Mouse (Mus musculus) intestine, postnatal 0 days (tissue): ENCODE data around the gene Zfp213. TPM values are rescaled to one million over a fixed set of nuclear protein-coding genes. Genes with fewer than 3 reads are reported as not detected.

Experiments used
- ATAC-seq: fragments of 200-750 bp; cut with Nextera tagmentation; 2 replicates; pipeline ENCODE4 v1.8.0; 2017; ENCODE audit warnings: mild to moderate bottlenecking, moderate TSS enrichment, moderate library complexity
- H3K27ac ChIP-seq: fragments of 300-500 bp; sonication (generic); 2 replicates; pipeline ENCODE4 v1.5.1; 2014; ENCODE audit warnings: mild to moderate bottlenecking, low read depth, low read length, moderate library complexity
- H3K27me3 ChIP-seq: fragments of 300-500 bp; sonication (generic); replicated peaks from 2 replicates; pipeline ENCODE4 v1.6.1; 2014; ENCODE audit warnings: low read length, mixed read lengths; ENCODE audit not compliant: control insufficient read depth, insufficient read depth
- H3K36me3 ChIP-seq: fragments of 300-500 bp; sonication (generic); 2 replicates; pipeline ENCODE4 v1.6.1; 2014; ENCODE audit warnings: mild to moderate bottlenecking, moderate library complexity; ENCODE audit not compliant: control insufficient read depth, insufficient read depth
- H3K4me1 ChIP-seq: fragments of 300-500 bp; sonication (generic); replicated peaks from 2 replicates; pipeline ENCODE4 v1.6.1; 2014; ENCODE audit warnings: antibody characterized with exemption, low read length, mixed read lengths; ENCODE audit not compliant: control insufficient read depth, insufficient read depth
- H3K4me2 ChIP-seq: fragments of 300-500 bp; sonication (generic); replicated peaks from 2 replicates; pipeline ENCODE4 v1.6.1; 2014; ENCODE audit warnings: low read depth, mild to moderate bottlenecking, moderate library complexity
- H3K4me3 ChIP-seq: fragments of 300-500 bp; sonication (generic); 2 replicates; pipeline ENCODE4 v1.5.1; 2014; ENCODE audit warnings: low read depth, low read length
- H3K9ac ChIP-seq: fragments of 300-500 bp; sonication (generic); 2 replicates; pipeline ENCODE4 v1.6.1; 2014; ENCODE audit warnings: mild to moderate bottlenecking, low read depth, low read length
- H3K9me3 ChIP-seq: fragments of 300-500 bp; sonication (generic); 2 replicates; pipeline ENCODE4 v1.6.1; 2016; ENCODE audit warnings: mixed run types; ENCODE audit not compliant: control insufficient read depth
- CTCF ChIP-seq: sonication (generic); IDR thresholded peaks from 2 replicates; pipeline ENCODE4 v1.5.1; 2016; ENCODE audit warnings: low read depth, mild to moderate bottlenecking, control low read depth, antibody characterized with exemption, moderate library complexity
- WGBS: fragments of 180-500 bp; shearing (Covaris S2); extraction: QIAGEN DNeasy Blood & Tissue Kit; methylation state at CpG from one replicate; pipeline ENCODE4 v1.1.7; 2014; 5-methylcytosine and 5-hydroxymethylcytosine counted together
- polyA plus RNA-seq: library from polyadenylated mRNA; unstranded; fragments of >200 nt; fragmentation: Nextera tagmentation; extraction: Ambion mirVana; gene quantifications from 2 replicates; pipeline ENCODE4 v1.2.1, GENCODE M21; 2015

Gene Zfp213
- polyA plus RNA-seq, 1 experiment from 2014 or later: 8.1 TPM

- Histone ChIP-seq H3K27ac (no peak overlapping the region), H3K4me3 (no peak overlapping the region), H3K4me1 (no peaks in the 10 kb centered on the region), H3K9ac (no peak overlapping the region), H3K36me3 (no peaks in the 10 kb centered on the region), H3K27me3 (no peaks in the 10 kb centered on the region), H3K4me2 (no peak overlapping the region), H3K9me3 (no peaks in the 10 kb centered on the region)
- 70% methylated on average over 2 of the region's 2 CpGs for WGBS
- no peak for TF ChIP-seq CTCF
- ATAC-seq: peak; percentile 33; the same call in 1 of the 2 replicates
Observed at GRCm38 (mm10) chr17:23518701-23519423, 45.2 kb downstream of the Zfp213 start.

Other genes starting within 250 kb of the Zfp213 start
- not detected in 2 replicates for gene Vmn2r115, start 220.5 kb downstream of the Zfp213 start, polyA plus RNA-seq
- not detected in 2 replicates for gene Vmn2r116, start 179.6 kb downstream of the Zfp213 start, polyA plus RNA-seq
- gene Vmn2r117, start 84.5 kb downstream of the Zfp213 start, polyA plus RNA-seq: not detected in 2 replicates
- 3.1 and 3.4 TPM in 2 replicates for gene Zfp13, start 35.2 kb upstream of the Zfp213 start, polyA plus RNA-seq
- gene Zscan10, start 36.6 kb upstream of the Zfp213 start, polyA plus RNA-seq: not detected in 2 replicates
- 0.13 and 0.16 TPM in 2 replicates for gene Mmp25, start 81.0 kb upstream of the Zfp213 start, polyA plus RNA-seq
- 7.8 and 8.5 TPM in 2 replicates for gene Bicdl2, start 96.3 kb upstream of the Zfp213 start, polyA plus RNA-seq
- 131 and 136 TPM in 2 replicates for gene Hcfc1r1, start 109.4 kb upstream of the Zfp213 start, polyA plus RNA-seq
- gene Thoc6, start 109.6 kb upstream of the Zfp213 start, polyA plus RNA-seq: 14.7 and 15.5 TPM in 2 replicates
- 46.6 and 50.9 TPM in 2 replicates for gene Tnfrsf12a, start 113.2 kb upstream of the Zfp213 start, polyA plus RNA-seq
- 0.38 and 0.42 TPM in 2 replicates for gene Cldn6, start 115.0 kb upstream of the Zfp213 start, polyA plus RNA-seq
- gene Cldn9, start 119.8 kb upstream of the Zfp213 start, polyA plus RNA-seq: 0.23 and 0.34 TPM in 2 replicates
- 0.05 TPM in 1 of 2 replicates, not detected in the other for gene 1520401A03Rik, start 158.5 kb upstream of the Zfp213 start, polyA plus RNA-seq
- gene Pkmyt1, start 162.1 kb upstream of the Zfp213 start, polyA plus RNA-seq: 12.4 and 12.6 TPM in 2 replicates
- 15.0 and 15.9 TPM in 2 replicates for gene Paqr4, start 176.6 kb upstream of the Zfp213 start, polyA plus RNA-seq
- gene Kremen2, start 181.6 kb upstream of the Zfp213 start, polyA plus RNA-seq: 2.7 and 2.8 TPM in 2 replicates
- 36.8 and 39.0 TPM in 2 replicates for gene Flywch1, start 207.4 kb upstream of the Zfp213 start, polyA plus RNA-seq
- 17.6 and 19.1 TPM in 2 replicates for gene Flywch2, start 221.8 kb upstream of the Zfp213 start, polyA plus RNA-seq
- gene Srrm2, start 226.3 kb upstream of the Zfp213 start, polyA plus RNA-seq: 185 and 230 TPM in 2 replicates